Mouse (Mus musculus) heart, postnatal 0 days (tissue): ENCODE data around the gene Lsm3. TPM values are rescaled to one million over a fixed set of nuclear protein-coding genes. Genes with fewer than 3 reads are reported as not detected.

Source experiments
- ATAC-seq: fragments of 200-750 bp; cut with Nextera tagmentation; 2 replicates; pipeline ENCODE4 v1.8.0; 2017; ENCODE audit warnings: low read depth, moderate number of reproducible peaks, moderate library complexity; ENCODE audit not compliant: insufficient read depth
- DNase-seq: peaks from one replicate; pipeline ENCODE4 v3.0.0-alpha.2; 2016; ENCODE audit warnings: low spot score
- H3K27ac ChIP-seq: fragments of 300-500 bp; sonication (generic); 2 replicates; pipeline ENCODE4 v1.5.1; 2014; ENCODE audit warnings: low read depth, mild to moderate bottlenecking
- H3K27me3 ChIP-seq: fragments of 300-500 bp; sonication (generic); 2 replicates; pipeline ENCODE4 v1.6.1; 2014; ENCODE audit warnings: low read length, mixed read lengths; ENCODE audit not compliant: control insufficient read depth, insufficient read depth
- H3K36me3 ChIP-seq: fragments of 300-500 bp; sonication (generic); replicated peaks from 2 replicates; pipeline ENCODE4 v1.6.1; 2014; ENCODE audit warnings: low read length, mixed read lengths; ENCODE audit not compliant: control insufficient read depth, insufficient read depth
- H3K4me1 ChIP-seq: fragments of 300-500 bp; sonication (generic); 2 replicates; pipeline ENCODE4 v1.6.1; 2014; ENCODE audit warnings: antibody characterized with exemption; ENCODE audit not compliant: control insufficient read depth, insufficient read depth
- H3K4me2 ChIP-seq: fragments of 300-500 bp; sonication (generic); 2 replicates; pipeline ENCODE4 v1.6.1; 2014; ENCODE audit warnings: low read depth, mild to moderate bottlenecking, low read length, moderate library complexity
- H3K4me3 ChIP-seq: fragments of 300-500 bp; sonication (generic); 2 replicates; pipeline ENCODE4 v1.5.1; 2014; ENCODE audit warnings: low read depth, low read length
- H3K9ac ChIP-seq: fragments of 300-500 bp; sonication (generic); replicated peaks from 2 replicates; pipeline ENCODE4 v1.6.1; 2014; ENCODE audit warnings: low read depth, low read length, mixed read lengths
- H3K9me3 ChIP-seq: fragments of 300-500 bp; sonication (generic); replicated peaks from 2 replicates; pipeline ENCODE4 v1.6.1; 2016; ENCODE audit warnings: low read length; ENCODE audit not compliant: control insufficient read depth
- CTCF ChIP-seq: IDR thresholded peaks from 2 replicates; pipeline ENCODE4 v1.5.1; 2016; ENCODE audit warnings: antibody characterized with exemption, control low read depth, low read depth
- EP300 ChIP-seq: IDR thresholded peaks from 2 replicates; pipeline ENCODE4 v1.6.1; 2016; ENCODE audit warnings: antibody characterized with exemption, low read depth
- WGBS: fragments of 180-500 bp; shearing (Covaris S2); extraction: QIAGEN DNeasy Blood & Tissue Kit; methylation state at CpG from one replicate; pipeline ENCODE4 v1.1.7; 2014; 5-methylcytosine and 5-hydroxymethylcytosine counted together
- polyA plus RNA-seq: library from polyadenylated mRNA; unstranded; fragments of >200 nt; fragmentation: Nextera tagmentation; extraction: Ambion mirVana; gene quantifications from 2 replicates; pipeline ENCODE4 v1.2.1, GENCODE M21; 2015
- total RNA-seq: library from RNA; depleted of rRNA; stranded (reverse); fragments of >200 nt; gene quantifications from 2 replicates; pipeline ENCODE4 v1.2.3, GENCODE M21; 2014; ENCODE audit warnings: low replicate concordance

Lsm3 gene
- total and polyA plus RNA-seq, 2 experiments from 2014 or later = 32.1 to 145 TPM

DNA sequence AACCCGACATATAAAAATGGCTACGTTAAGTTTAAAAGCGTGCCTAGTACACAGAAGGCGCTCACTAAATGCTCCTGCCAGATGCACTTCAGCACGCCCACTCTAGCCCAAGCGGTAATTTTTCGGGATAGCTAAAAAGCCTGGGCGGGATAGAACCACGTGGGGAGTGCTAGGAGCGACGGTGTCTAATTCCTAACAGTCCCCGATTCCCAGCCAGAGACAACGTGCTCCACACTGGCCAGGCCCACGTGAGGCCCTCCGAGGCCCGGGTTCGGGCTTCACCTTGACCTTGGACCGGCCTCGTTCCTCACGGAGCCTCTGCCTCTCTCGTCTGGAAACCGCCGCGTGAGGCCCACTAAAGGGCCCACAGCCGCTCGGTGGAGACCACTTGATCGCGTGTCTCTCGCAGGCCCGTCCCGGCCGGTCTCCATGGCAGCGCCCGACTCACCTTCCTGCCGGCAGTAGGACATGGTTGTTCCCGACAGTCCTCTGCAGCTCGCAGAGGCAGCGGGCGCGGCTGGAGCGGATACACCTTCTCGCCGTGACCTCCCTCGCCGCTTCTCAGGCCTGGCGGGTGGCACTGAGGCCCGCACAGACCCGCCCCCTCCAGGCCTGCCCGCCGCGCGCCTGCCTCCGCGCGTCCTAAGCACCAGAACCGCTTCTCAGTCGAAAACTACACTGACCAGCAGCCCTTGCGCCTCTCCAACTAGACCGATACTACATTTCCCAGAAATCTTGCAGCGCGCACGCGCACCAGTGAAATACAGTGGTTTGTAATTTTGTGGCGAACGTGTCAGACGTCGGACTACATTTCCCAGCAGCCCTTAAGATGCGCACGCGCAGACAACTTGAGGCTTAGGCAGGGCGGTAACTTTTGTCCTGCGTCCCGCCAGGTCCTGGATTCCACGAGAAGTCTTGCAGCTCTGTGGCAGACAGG, 42.6 kb upstream of the Lsm3 start, which contains the start of the genes Chchd4 and Tmem43:
TSS of gene Chchd4 (minus strand) at position 679 of the 937 bp plus-strand sequence.
TSS of gene Tmem43 (plus strand) at position 836 of the 937 bp plus-strand sequence.
- Histone ChIP-seq H3K27me3 (no peaks in the 10 kb centered on the region), H3K36me3 (peaks cover 10% of the 10 kb centered on the region), H3K9me3 (no peaks in the 10 kb centered on the region), H3K9ac (peak within 1 kb of the TSS; percentile 66), H3K4me3 (peak within 1 kb of the TSS; percentile 76), H3K27ac (peak within 1 kb of the TSS; percentile 80), H3K4me2 (peak within 1 kb of the TSS; percentile 83), H3K4me1 (peaks cover 15% of the 10 kb centered on the region)
- TF ChIP-seq CTCF (no peak), EP300 (no peak)
- WGBS = under 1% methylated on average over 74 of the region's 74 CpGs
- peak; percentile 100 for DNase-seq
- peak; percentile 95 for ATAC-seq

DNA sequence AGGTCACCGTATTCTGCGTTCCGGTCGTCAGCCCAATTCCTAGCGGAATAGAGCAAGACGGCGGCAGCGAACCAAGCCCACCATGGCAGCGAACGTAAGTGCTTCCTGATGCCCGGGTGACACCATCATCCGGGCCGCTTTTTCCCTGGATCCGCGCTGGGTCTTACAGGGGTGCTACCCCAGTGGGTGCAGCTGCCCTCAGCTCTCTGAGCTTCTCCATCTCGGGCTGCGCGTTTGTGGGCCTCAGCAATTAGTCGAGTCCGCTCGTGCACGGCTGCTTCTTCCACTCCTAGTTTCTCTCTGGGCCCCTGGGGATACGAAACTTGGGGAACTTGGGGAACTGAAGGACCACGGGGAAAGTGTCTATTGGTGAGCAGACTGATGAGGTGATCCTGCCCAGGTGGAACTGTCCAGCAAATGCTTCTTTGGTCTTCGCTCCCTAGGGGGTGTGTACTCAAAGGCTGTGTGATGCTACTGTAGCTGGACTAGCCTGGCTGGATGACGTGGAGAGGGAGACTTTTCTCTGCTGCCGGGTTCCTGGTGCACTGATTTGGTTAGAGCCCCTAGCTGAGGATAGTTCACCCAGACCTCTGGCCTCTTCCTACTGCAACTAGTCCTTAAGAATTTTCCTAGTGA, 41.8 kb upstream of the Lsm3 start:
- peak overlapping the region; percentile 52 for H3K27ac ChIP-seq
- no peak for TF ChIP-seq CTCF
- no peak for TF ChIP-seq EP300
- peak overlapping the region; percentile 76 for H3K4me3 ChIP-seq
- WGBS = under 1% methylated on average over 27 of the region's 27 CpGs
- no peaks in the 10 kb centered on the region for H3K9me3 ChIP-seq
- ATAC-seq (peak; percentile 15), DNase-seq (no peak)
- H3K27me3 ChIP-seq = no peaks in the 10 kb centered on the region
- H3K36me3 ChIP-seq = peaks cover 18% of the 10 kb centered on the region
- H3K9ac ChIP-seq = peak overlapping the region; percentile 66
- peak overlapping the region; percentile 83 for H3K4me2 ChIP-seq
- H3K4me1 ChIP-seq = peaks cover 15% of the 10 kb centered on the region

DNA sequence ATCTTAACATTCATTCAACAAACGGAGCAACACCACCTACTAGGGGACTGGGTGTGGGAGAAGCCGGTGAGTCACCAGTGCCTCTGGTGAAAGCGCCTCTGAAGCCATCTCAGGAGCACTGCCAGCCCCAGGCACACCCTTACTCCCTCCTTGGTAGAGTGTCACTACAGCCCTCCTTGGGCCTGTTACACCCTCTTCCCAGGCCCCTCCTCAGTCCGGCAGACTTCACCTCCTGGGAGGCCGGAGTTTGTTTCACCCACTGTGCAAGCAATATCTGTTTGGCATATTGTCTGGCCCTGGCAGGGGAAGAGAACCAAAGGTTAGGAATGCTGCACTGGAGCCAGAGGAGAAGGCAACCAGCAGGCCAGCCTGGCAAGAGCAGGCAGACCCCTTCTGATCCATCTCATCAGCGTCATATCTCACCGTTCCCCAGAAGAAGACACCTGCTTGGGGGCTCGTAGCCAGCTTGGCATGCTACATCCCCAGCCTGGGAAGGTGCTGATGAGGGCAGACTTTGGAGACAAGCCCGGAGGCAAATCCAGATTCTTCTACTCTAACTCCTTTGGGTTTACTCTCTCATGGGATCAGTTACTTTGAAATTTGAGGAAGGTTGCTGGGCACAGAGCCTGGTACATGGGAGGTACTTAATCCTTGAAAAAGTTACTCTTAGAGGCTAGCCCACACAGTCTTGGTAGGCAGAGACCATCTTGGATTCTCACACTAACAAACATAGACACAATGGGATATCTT, 41.1 kb upstream of the Lsm3 start:
- Histone ChIP-seq H3K9ac (peak overlapping the region; percentile 66), H3K9me3 (no peaks in the 10 kb centered on the region), H3K27ac (no peak overlapping the region; the same call in 1 of the 2 replicates), H3K27me3 (no peaks in the 10 kb centered on the region), H3K36me3 (peaks cover 25% of the 10 kb centered on the region), H3K4me1 (peaks cover 15% of the 10 kb centered on the region), H3K4me2 (peak overlapping the region; percentile 83), H3K4me3 (peak overlapping the region; percentile 76)
- no peak for TF ChIP-seq CTCF
- no peak for TF ChIP-seq EP300
- 48% methylated on average over 9 of the region's 9 CpGs for WGBS
- DNase-seq (peak; percentile 14), ATAC-seq (no peak)

DNA sequence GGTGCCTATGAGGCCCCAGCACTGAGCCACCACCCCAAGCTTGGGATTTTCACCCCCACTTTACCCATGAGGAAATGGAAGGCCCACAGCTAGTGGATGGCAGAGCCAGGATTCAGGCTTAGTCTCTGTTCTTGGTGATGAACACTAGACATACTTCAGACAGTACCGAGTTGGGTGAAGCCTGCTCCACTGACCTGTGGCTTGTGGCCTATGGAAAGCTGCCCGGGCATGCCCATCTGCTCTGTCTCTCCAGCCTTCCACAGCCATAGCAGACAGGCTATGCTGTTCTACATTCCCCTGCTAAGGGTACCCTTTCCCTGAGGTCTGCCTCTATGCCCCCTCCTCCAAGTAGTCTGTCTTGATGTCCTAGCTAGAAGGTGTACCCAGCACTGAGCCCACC, 39.2 kb upstream of the Lsm3 start:
- TF ChIP-seq EP300 (no peak), CTCF (no peak)
- no peak overlapping the region for H3K4me3 ChIP-seq
- no peak overlapping the region for H3K27ac ChIP-seq
- no peaks in the 10 kb centered on the region for H3K9me3 ChIP-seq
- H3K36me3 ChIP-seq = peaks cover 42% of the 10 kb centered on the region
- H3K9ac ChIP-seq = no peak overlapping the region
- 92% methylated on average over 2 of the region's 2 CpGs for WGBS
- H3K4me2 ChIP-seq = no peak overlapping the region
- H3K4me1 ChIP-seq = peaks cover 15% of the 10 kb centered on the region
- DNase-seq (no peak), ATAC-seq (no peak)
- H3K27me3 ChIP-seq = no peaks in the 10 kb centered on the region

DNA sequence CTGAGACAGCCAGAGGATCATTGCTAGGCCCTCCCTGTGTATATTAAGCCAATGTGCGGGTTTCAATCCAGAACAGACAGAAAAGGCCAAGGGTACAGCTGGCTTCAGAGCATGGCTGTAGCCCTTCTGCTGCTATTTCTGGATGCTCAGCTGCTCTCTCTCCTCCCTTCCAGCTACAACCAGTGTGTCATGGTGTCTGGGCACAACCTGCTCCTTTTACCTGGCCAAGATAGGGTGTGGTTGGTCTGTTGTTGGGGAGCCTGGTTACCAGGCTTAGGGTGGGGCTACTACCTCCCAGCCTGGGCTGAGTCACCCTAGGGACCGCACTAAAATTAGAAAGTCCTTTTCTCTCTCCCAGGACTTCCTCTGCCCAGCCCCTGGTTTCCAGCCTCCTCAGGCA, 32.4 kb upstream of the Lsm3 start:
- TF ChIP-seq EP300 = no peak
- no peak for TF ChIP-seq CTCF
- Histone ChIP-seq H3K27me3 (no peaks in the 10 kb centered on the region), H3K4me2 (no peak overlapping the region), H3K4me1 (no peaks in the 10 kb centered on the region), H3K4me3 (no peak overlapping the region), H3K9ac (no peak overlapping the region), H3K27ac (no peak overlapping the region), H3K36me3 (peaks cover 94% of the 10 kb centered on the region), H3K9me3 (no peaks in the 10 kb centered on the region)
- ATAC-seq (no peak), DNase-seq (no peak)
- WGBS = 62% methylated on average over 2 of the region's 2 CpGs
